Mouse (Mus musculus) adrenal gland, postnatal 25 days (tissue): ENCODE results near the gene Fam129c. TPM values are rescaled to one million over a fixed set of nuclear protein-coding genes. Genes with fewer than 3 reads are reported as not detected.

Experiments
- DNase-seq: peaks from one replicate; pipeline ENCODE4 v3.0.0; 2021; ENCODE audit warnings: mixed read lengths
- long read RNA-seq: library from polyadenylated mRNA; stranded (forward); transcript quantifications from one replicate; pipeline ENCODE4 v2.0.0, GENCODE M21; 2021
- total RNA-seq: library from RNA; stranded (reverse); gene quantifications from 2 replicates; pipeline ENCODE4 v1.2.3, GENCODE M21; 2021

Fam129c gene
- total RNA-seq = 4.0 TPM in 2 replicates
- long read RNA-seq, partial matches to known transcripts = 0 of 2 reads
- long read RNA-seq, other reads (novel, unspliced or antisense) = 2 of 2 reads

DNA sequence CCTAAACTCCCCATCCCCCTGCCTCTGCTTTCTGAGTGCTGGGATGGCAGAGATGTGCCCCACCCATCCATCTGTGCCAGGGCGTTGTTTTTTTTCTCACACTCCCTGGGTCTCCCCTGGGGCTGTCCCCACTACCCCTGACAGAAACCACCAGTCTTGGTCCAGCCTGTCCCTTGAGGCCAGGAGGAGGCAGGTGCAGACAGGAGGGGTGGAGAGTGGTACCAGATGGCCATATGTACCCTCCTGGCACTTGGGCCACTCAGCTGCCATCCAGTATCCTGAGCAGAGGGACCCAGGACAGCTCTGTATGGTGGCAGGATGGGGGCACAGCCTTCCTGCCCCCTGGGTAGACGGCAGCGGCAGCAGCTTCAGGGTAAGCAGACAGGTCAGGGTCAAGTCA is at the start of gene Fam129c:
Gene Fam129c, plus strand, starts transcription at position 198 of the 400 bp plus-strand sequence.
- DNase-seq = no peak

DNA sequence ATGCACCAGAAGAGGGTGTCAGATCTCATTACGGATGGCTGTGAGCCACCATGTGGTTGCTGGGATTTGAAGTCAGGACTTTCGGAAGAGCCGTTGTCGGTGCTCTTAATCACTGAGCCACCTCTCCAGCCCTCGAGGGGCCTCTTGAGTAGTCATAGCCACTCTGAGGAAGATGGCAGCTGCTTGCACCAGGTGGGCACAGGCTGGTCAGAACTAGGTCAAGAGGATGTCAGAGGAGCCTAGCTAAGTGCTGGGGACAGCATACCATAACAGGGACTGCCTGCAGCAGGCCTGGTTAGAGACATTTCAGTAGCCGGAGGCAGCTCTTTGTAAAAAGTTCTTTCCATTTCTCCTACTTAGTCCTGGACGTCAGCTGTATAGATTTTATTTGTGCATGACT is 46.7 kb upstream of the Fam129c start:
- DNase-seq = no peak

DNA sequence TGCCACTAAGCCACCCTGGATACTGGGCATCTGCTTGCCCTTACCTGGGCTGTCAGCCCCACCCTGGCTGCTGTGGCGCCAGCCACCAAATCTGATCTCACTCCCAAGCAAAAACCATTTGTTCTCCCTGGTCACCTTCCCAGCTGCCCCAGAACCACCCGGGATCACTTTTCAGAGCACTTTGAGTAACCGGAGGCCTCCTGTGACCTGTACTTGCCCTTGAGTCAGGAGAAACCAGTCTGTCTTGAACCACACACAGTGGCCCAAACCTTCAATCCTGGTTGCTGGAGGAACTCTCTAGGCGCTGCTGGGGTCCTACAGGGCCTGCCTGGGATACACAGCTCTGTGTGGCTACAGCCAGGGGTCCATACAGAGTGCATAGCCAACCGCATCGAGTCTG is 44.7 kb upstream of the Fam129c start:
- no peak for DNase-seq

DNA sequence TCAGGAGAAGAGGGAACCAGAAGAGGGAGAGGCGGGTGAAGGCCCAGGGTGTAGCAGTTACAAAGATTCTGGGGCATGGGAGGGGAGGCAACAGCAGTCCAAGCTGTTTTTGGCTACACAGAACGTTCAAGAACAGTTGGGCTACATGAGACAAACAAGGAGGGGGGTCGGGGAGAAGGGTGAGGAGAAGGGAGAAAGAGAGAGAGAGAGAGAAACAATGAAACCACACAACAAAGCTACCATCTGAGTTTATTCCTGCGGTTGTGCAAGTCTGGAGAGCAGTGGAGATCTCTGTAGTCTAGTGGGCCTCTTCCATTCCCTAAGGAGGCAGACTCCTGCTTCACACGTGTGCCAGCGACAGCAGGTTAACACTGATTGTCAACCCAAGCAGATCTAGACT is 43.4 kb upstream of the Fam129c start:
- DNase-seq = no peak

DNA sequence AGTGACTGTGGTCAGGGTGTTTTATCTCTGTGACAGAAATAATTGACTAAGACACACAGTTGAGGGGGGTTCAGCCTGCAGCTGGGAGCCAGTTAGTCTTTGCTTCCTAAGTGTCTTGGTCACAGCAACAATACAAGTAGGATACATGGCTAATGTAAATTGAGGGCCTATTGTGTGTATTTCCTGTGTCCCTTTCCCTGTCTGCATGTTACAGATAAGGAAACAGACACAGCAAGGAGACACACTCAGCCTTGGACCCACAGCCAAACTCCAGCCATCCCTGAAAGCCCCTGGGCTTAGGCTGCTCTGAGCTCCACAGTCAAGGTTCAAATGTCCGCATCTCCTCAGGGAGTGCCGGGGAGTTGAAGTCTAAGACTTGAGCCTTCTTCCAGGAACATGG is 42.8 kb upstream of the Fam129c start:
- DNase-seq = no peak

DNA sequence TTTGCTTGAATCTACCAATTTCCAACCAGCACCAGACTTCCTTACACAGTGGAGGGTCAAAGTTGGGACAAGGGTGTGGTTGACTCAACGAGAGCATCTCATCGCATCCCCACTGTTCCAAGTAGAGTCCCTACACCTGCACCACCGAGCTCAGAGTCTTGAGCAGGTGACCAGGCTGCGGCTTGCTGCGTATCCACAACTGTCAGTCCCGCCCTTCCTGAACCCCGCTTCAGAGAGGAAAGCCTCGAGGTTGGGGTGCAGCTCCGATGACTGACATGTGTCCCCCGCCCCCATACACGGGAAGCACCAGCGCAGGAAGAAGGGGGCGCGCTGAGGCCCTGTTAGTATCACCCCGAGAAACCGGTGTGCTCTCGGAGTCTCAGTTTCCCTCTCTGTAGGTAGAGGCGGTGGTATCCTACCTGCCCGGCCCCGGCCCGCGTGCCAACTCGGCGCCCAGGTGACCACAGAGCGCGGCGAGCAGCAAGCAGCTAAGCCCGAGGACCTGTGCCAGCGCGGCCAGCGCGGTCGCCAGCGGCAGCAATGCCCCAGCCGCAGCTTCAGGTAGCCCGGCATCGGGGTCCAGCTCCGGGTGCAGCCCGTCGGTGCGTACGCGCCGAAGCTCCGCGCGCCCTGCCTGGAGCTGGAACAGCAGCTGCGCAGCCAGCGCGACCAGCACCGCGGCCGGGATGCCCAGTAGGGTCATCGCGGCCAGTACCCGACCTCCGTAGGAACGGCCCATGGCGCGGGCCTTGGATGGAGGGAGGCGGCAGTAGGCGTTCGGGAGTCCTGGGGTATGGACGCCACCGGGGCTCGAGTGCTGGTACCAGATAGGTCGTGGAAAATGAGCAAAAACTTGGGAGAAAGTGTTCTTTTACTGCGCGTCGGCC is 39.1 kb upstream of the Fam129c start, which contains the start of gene Tmem221:
Gene Tmem221, minus strand, starts transcription at position 801 of the 887 bp plus-strand sequence.
- DNase-seq = no peak

DNA sequence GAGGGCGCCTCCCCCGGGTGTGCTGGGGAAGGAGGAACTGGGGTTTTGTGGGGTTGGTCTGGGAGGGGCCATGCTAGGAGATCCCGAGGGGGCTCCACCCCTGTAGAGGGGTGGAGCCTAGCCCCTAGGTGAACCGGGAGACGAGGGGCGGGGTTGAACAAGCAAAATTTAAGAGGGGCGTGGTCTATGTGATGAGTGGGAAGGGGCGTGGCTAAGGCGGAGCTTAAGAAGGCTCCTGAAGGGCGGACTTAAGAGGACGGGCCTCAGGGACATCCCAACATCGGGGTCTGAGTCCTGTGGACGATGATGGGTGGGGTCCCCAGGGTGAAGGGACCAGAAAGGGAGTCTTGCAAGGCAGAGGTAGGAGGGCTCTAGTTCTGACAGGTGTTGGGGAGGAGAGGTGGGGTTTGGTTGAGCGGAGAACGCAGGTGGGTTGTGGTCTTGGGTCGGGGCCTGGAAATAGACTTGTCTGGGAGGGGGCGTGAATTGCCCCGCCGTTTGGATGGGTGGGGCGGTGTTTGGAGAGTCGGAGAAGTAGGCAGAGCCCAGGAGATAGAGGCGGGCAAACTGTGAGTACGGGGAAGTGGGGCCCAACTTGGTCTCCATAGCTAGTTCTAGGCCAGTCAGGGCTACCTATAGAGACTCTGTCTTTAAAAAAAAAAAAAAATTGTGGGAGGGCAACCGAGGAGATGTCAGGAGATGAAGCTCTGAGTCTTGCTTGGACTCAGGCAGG is 38.3 kb upstream of the Fam129c start:
- peak; percentile 84 for DNase-seq

DNA sequence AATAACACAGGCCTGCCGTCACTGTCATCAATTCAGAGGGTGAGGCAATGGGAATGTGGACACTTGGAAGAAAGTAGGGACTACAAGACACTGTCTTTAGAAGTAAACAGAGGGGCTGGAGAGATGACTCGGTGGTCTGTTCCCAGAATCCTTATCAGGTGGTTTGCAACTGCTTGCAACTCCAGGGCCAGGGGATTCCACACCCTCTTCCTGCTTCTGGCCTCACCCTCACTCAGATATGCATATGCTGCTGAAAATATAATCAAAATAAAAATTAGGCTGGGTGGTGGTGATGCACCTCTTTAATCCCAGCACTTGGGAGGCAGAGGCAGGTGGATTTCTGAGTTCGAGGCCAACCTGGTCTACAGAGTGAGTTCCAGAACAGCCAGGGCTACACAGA is 37.4 kb upstream of the Fam129c start:
- DNase-seq = no peak

DNA sequence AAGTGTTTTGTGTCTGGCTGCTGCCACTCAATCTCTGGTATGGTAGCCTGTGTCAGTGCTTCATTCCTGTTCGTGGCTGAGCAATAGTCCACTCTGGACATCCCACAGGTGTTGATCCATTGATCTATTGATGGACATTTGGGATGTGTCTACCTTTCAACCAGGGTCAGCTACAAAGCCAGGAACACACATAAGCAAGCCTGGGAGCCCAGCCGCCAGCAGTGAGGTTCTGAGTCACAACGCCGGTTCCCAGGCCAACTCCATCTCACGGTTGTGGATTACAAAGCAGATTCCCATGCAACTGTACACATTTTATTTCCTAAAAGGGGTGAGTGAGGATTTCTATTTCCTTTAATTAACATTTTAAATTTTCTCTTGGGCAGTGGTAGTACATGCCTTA is 36.7 kb upstream of the Fam129c start:
- DNase-seq = no peak

DNA sequence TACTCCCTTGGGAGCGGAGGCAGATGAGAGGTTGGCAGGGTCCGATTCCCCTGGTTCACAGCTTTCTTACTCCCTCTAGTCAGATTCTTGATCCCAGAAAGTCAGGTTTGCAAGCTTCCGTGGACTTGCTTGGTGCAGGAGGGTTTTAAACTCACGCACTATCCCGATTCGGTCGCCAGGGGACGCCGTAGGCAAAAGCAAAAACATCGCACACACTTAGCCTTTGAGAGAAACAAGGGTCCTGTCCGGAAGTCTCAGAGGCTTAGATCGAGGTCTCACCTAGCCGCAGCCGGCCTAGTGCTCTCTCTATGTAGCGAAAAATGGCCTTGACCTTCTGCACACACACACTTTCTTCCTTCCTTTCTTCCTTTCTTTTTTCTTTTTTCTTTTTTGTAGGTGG is 36.0 kb upstream of the Fam129c start:
- peak; percentile 63 for DNase-seq

DNA sequence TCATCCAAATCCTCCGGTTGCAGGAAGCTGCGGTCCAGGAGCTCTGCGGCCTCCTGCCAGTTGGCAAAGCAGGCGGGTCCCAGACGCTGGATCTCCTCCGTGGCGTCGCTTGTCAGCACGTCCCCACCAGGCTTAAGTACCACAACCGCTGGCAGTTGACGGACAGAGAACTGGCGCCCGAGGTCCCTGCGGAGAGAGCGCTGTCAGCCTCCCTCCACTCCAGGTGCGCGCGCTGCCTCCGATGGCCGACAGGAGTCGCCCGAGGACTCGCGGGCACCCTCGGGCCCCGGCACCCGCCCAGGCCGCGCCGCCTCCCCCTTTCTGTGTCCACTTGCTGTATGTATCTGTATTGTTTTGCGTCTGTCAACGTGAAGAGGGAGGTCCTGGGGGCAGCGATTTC is 34.7 kb upstream of the Fam129c start:
- peak; percentile 90 for DNase-seq

DNA sequence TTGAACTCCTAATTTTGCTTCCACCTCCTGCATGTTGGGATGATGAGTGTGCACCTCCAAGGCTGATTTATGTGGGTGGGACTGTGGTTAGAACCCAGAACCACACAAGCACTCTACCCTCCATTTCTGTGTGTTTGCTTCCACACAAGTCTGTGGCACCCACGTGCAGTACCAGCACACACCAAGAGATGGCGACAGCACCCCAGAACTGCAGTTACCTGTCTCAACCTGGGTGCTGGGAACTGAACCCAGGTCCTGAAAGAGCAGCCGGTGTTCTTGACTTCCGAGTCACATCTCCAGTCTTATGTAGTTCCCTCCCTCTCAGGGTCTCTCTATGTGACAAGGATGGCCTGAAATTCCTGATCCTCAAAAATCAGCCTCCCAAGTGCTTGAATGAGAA is 33.5 kb upstream of the Fam129c start:
- no peak for DNase-seq

DNA sequence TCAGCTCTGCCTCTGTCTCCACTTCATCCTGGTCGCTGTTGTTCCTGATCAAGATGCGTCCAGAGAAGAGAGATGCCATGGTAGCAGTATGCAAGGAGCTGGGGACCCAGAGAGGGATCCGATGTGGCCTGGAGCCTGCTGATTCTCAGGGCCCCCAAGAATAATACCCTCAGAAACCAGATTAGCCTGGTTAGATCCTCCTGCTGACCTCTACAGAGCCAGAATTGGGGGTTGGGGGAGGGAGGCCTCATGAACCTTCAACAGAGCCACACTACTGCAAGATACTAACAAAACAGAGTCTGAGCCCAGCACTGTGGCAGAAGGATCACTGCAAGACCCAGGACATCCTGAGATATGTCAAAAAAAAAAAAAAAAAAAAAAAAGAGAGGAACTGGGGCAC is 30.9 kb upstream of the Fam129c start, which contains the start of gene Nxnl1:
Gene Nxnl1, minus strand, starts transcription at position 101 of the 400 bp plus-strand sequence.
- DNase-seq = no peak

DNA sequence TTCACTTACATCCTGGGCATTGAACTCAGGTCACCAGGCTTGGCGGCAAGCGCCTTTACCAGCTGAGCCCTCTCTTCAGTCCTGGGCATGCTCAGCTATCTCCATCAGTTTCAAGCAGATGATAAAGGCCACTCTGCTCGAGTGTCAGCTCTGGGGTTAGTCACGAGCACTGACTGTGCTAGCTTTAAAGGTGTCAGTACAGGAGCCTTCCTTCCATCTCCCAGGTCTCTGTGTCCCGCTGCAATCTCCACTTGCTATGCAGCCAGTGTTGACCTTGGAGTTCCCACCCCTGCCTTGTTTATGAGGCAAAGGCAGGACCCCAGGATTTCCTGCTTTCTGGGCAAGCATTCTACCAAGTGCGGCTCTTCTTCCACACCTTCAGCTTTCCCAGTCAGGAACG is 29.9 kb upstream of the Fam129c start:
- no peak for DNase-seq

DNA sequence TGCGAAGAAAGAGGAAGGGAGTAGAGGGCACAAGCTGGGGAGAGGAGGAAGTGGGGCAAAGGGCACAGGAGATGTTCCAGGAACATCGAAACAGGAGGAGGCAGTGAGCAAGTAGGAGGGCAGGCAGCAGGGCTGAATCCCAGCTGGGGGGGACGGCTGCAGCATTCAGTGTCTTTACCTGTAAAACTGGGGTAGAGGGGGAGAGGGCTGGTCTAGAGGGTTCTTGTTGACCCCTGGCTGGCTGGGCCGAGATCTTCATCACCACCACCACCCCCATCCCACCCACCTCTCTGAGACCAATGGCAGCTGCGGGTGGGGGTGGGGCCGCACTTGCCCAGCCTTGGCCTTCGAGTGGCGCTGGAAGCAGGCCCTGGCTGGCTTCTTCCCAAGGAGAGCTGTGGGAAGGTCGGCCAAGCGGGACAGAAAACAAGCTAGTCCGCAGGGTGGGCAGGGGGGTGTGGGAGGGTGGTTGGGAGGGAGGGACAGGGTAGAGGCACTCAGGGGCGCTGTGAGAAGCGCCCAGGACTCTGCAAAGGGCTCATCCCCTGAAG is 29.0 kb upstream of the Fam129c start, which contains the start of gene Slc27a1:
Gene Slc27a1, plus strand, starts transcription at position 496 of the 551 bp plus-strand sequence.
- peak; percentile 86 for DNase-seq

DNA sequence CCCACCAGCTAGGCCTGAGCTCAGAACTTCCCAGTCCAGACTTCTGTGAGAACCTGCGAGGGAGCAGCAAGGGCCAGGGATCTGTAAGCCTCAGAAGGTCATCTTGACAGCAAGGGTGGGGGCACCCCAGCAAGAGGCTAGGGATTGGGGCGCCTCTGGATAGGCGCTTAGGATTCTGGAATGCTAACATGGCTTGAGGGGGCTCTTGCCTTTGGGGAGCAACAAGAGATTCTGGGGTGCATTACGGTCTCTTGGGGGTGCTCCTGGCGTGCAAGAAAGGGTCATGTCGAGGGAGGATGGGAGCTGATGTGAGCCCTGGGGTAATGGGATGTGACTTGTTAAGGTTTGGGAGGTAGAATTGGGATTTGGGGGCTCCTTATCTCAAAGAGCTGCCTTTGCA is 28.5 kb upstream of the Fam129c start:
- no peak for DNase-seq

DNA sequence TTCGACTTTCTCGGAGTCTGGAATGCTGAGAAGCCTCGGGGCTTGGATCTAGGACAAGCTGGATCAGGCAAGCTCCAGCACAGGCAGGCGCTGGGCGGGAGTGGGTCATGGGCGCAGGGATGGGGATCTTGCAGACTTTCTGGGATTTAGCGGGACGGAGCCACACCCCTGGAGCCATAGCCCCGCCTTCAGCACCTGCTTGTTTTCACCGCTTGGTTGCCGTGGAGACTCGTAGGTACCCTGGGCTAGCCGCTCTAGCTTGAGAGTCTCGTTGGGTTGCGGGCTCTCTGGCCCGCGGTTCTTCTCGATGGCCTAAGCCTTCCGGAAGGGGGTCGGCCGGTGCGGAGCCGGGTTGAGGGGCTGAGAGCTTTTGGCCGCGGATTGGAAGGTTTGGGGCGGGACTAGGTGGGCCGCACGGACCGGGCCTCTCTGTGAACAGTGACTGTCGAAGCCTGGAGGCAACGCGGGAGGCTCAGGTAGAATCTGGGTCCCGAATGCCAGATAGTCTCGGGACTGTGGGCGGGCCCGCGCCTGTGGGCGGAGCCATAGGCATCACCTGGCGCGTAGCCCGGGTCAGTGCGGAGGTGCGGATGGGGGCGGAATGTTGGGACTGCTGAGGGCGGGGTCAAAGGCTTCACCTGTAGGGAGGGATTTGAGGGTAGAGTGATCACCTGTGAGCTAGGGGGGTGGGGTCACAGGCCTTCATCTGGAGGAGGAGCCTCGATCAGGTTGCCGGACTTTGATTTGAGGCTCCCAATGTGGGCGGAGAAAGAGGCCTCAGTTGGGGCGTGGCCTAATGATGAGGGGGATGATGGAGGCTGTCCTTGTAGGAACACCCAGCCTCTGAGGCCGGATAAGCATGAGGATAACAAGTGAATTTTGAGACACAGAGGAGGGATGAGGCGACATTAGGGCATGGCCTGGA is 27.8 kb upstream of the Fam129c start:
- DNase-seq = peak; percentile 79

DNA sequence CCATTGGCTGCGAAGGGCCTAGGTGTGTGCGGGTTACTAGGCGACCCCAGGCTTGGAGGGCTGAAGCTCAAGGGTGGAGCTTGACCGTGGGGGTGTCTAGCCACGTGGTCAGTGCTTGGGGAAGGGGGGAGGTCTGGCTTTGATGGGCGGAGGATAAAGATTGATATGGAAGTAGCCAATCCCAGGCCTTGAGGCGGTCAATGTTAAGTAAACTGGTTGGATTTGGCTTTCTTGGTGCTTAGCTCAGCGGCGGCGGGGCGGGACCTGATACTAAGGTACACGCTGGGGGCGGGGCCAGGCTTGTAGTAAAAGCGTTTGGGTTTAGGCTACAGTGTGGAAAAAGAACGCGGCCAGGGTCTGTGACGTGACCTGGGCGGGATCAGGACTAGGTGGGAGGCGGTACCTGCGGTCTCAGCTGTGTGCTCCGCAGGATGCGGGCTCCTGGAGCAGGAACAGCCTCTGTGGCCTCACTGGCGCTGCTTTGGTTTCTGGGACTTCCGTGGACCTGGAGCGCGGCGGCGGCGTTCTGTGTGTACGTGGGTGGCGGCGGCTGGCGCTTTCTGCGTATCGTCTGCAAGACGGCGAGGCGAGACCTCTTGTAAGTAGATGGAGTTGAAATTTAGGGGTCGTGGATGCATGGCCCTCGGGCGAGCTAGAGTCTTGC is 27.0 kb upstream of the Fam129c start:
- peak; percentile 95 for DNase-seq

DNA sequence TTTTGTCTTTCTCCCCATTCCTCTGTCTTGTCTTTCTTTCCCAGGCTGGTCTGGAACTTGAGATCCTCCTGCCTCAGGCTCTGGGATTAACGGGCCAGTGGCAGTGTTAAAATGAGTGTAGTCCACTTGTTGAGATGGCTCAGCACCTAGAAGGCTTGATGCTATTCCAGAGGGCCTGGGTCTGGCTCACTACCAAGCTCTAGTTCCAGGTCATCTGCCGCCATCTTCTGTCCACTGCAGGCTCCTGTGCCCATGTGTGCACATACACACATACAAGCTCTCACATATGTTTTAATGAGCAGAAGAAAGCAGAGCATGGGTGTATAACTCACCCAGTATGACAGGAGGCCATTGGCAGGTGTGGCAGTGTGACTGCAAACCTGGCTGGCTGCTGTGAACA is 25.4 kb upstream of the Fam129c start:
- DNase-seq = no peak

DNA sequence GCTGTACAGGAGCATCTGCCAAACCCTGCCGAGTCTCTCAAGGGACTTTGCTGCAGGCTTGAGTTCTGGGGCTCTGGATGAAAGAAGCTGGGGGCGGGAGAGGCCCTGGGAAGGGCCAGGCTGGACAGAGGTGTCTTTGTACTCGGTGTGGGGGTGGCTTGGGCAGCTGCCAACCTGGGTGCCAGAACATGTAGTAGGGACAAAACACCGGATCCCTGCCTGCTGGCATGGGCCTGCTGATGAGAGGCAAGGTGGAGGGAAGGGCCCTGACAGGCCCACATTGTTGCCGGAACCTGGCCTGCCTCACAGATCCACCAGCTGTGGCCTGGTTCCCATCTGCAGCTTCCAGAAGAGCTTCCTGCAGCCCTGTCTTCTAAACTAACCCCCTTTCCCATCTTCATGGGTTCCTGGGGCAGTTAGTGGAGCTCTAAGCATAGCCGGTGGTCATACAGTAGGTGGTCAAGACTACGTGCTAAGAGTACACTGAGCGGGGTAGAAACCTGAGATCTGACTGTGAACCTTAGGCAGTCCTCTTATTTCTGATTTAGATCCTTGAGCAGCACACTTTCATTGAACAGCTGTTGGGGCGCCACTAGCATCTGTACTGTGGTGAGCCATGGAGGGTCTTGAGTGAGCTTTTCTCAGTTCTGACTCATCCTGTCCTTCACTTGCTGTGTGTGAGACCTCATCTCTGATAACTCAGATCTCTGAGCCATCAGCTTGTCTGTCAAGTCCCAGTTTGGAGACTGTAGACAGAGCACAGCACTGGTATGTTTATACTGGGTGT is 24.4 kb upstream of the Fam129c start:
- peak; percentile 70 for DNase-seq
